21 mouse cellular contexts compared by ENCODE assay signal in the genomic region with DNA sequence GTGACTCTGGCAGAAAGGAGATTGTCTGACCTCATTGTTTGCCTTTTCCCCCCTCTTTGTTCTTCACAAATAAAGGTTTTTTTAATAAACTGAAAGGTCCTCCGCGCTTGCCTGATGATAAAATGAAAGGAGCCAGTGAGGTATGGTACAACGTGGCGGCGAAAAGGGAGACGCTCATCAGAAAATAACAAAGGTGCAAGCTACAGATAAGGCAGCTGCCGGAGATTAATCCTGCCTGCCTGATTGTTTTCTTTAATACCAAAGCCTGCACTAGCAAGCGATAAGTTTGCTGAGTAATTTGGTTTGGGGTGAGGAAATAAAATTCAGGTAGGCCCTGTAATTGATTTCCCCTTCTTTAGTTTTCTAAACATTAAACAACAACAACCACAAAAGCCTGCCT.
DNase-seq lines count a peak whose midpoint lies in the region; ATAC-seq and TF ChIP-seq lines count a peak whose summit lies in the region.
"Had no signal": no experiment of that assay in that cellular context is flagged by ENCODE, and none has a peak within 500 bp of the region (broad histone marks: within the 10 kb centered on the region; RNA-seq: fewer than 3 reads in every experiment).

No protein-coding gene starts in this region.

- no peaks in the 10 kb centered on the region for H3K9me3 ChIP-seq in heart, embryonic 12.5 days (replicated peaks)
- no peaks in the 10 kb centered on the region for H3K9me3 ChIP-seq in liver, embryonic 12.5 days (replicated peaks)
- H3K9me3 ChIP-seq in liver, embryonic 14.5 days (ENCODE audit: control insufficient read depth, low read length) = no peaks in the 10 kb centered on the region
- no peaks in the 10 kb centered on the region for H3K9me3 ChIP-seq in midbrain, postnatal 0 days (ENCODE audit: low read length)

- no peaks in the 10 kb centered on the region for H3K36me3 ChIP-seq in heart, embryonic 12.5 days
- no peaks in the 10 kb centered on the region for H3K36me3 ChIP-seq in liver, embryonic 12.5 days
- no peaks in the 10 kb centered on the region for H3K36me3 ChIP-seq in liver, embryonic 14.5 days (replicated peaks; ENCODE audit: control insufficient read depth, insufficient read depth, low read depth)
- no peaks in the 10 kb centered on the region for H3K36me3 ChIP-seq in midbrain, postnatal 0 days (ENCODE audit: insufficient read depth, low read length)

- 0 out of 2 replicates have a peak, but pooled peaks cover 4% of the 10 kb centered on the region for H3K27me3 ChIP-seq in heart, embryonic 12.5 days (replicated peaks)
- 0 out of 2 replicates have a peak, but pooled peaks cover 3% of the 10 kb centered on the region for H3K27me3 ChIP-seq in liver, embryonic 12.5 days (replicated peaks)
- no peaks in the 10 kb centered on the region for H3K27me3 ChIP-seq in liver, embryonic 14.5 days (ENCODE audit: control insufficient read depth, insufficient read depth, low read length)
- H3K27me3 ChIP-seq in midbrain, postnatal 0 days (ENCODE audit: insufficient read depth, low read length) = no peaks in the 10 kb centered on the region
- H3K27me3 ChIP-seq: Patski had no signal

- no peak for DNase-seq in heart, postnatal 36 days
- no peak for DNase-seq in liver
- peak in 1 of 3 experiments; percentile 4 for DNase-seq in liver, embryonic 14.5 days (ENCODE audit: low read depth in 3 of 3, low spot score in 3 of 3)
- no peak for DNase-seq in midbrain, postnatal 0 days (ENCODE audit: low spot score)
- DNase-seq in layer of hippocampus, postnatal 10 days (ENCODE audit: low spot score in 2 of 2) = no peak
- DNase-seq in lung, adult 2 months = no peak
- DNase-seq: adrenal gland, postnatal 14 days; cerebellum, adult 8-10 months; gastrocnemius, postnatal 36 days; kidney, adult 11 months; lung, adult 18-20 months; lung, postnatal 36 days; thymus, postnatal 4 days had no signal

- WGBS in heart, embryonic 12.5 days = 25% methylated on average over 8 of the region's 8 CpGs
- 18% methylated on average over 8 of the region's 8 CpGs for WGBS in liver, embryonic 12.5 days (ENCODE audit: insufficient replicate concordance)
- WGBS in liver, embryonic 14.5 days (ENCODE audit: insufficient replicate concordance) = 21% methylated on average over 8 of the region's 8 CpGs
- 28% methylated on average over 8 of the region's 8 CpGs for WGBS in midbrain, postnatal 0 days
- 31% methylated on average over 8 of the region's 8 CpGs for WGBS in lung, adult 2 months

- TF ChIP-seq EP300 in liver, embryonic 14.5 days (IDR thresholded peaks at IDR 0.05; ENCODE audit: low read depth) = peak; percentile 49

- peak overlapping the region; percentile 25; the same call in 1 of the 2 replicates for H3K4me2 ChIP-seq in heart, embryonic 12.5 days
- H3K4me2 ChIP-seq in liver, embryonic 12.5 days = 0 out of 2 replicates have a peak overlapping the region, but pooled peaks have one; percentile 13
- no peak overlapping the region for H3K4me2 ChIP-seq in liver, embryonic 14.5 days (ENCODE audit: low read depth)
- no peak overlapping the region for H3K4me2 ChIP-seq in midbrain, postnatal 0 days (ENCODE audit: low read depth, low read length, poor library complexity, severe bottlenecking)
- H3K4me2 ChIP-seq: heart, embryonic 11.5 days had no signal

- no peak for TF ChIP-seq CTCF in liver, embryonic 14.5 days (IDR thresholded peaks at IDR 0.05; ENCODE audit: low read depth)
- TF ChIP-seq CTCF in midbrain, postnatal 0 days (IDR thresholded peaks at IDR 0.05) = no peak
- no peak for TF ChIP-seq CTCF in lung, adult 2 months (IDR thresholded peaks at IDR 0.05; ENCODE audit: insufficient read depth, low read length)

- peaks cover 24% of the 10 kb centered on the region for H3K4me1 ChIP-seq in heart, embryonic 12.5 days (replicated peaks)
- peaks cover 11% of the 10 kb centered on the region for H3K4me1 ChIP-seq in liver, embryonic 12.5 days
- 0 out of 4 replicates have a peak, but pooled peaks cover 0 to 2% of the 10 kb centered on the region in 2 experiments for H3K4me1 ChIP-seq in liver, embryonic 14.5 days (replicated peaks; ENCODE audit: control insufficient read depth in 2 of 2, insufficient read depth in 2 of 2, low read length in 1 of 2)
- no peaks in the 10 kb centered on the region for H3K4me1 ChIP-seq in midbrain, postnatal 0 days (ENCODE audit: insufficient read depth, low read length)
- no peaks in the 10 kb centered on the region for H3K4me1 ChIP-seq in lung, adult 2 months (ENCODE audit: control insufficient read depth, insufficient read depth, low read length)

- no peak overlapping the region for H3K27ac ChIP-seq in heart, embryonic 12.5 days (ENCODE audit: poor library complexity, severe bottlenecking)
- no peak overlapping the region for H3K27ac ChIP-seq in liver, embryonic 12.5 days
- H3K27ac ChIP-seq in liver, embryonic 14.5 days = no peak overlapping the region
- 0 out of 2 replicates have a peak overlapping the region, but pooled peaks have one; percentile 18 for H3K27ac ChIP-seq in midbrain, postnatal 0 days (ENCODE audit: low read depth, low read length)
- H3K27ac ChIP-seq: kidney, postnatal 0 days; layer of hippocampus, adult 2 months; left cerebral cortex, adult 2 months had no signal

- intact Hi-C loops in heart, postnatal 36 days (cut with DNase I) = no loop called here

- no peak overlapping the region for H3K9ac ChIP-seq in heart, embryonic 12.5 days
- H3K9ac ChIP-seq in liver, embryonic 12.5 days = no peak overlapping the region
- no peak overlapping the region for H3K9ac ChIP-seq in liver, embryonic 14.5 days (replicated peaks)
- no peak overlapping the region for H3K9ac ChIP-seq in midbrain, postnatal 0 days (replicated peaks; ENCODE audit: low read length, poor library complexity, severe bottlenecking)

- H3K4me3 ChIP-seq in heart, embryonic 12.5 days = no peak overlapping the region
- no peak overlapping the region for H3K4me3 ChIP-seq in liver, embryonic 12.5 days
- no peak overlapping the region for H3K4me3 ChIP-seq in liver, embryonic 14.5 days (ENCODE audit: insufficient read depth in 1 of 2, low read depth in 2 of 2, low read length in 2 of 2)
- no peak overlapping the region for H3K4me3 ChIP-seq in midbrain, postnatal 0 days (ENCODE audit: low read depth, low read length)
- no peak overlapping the region for H3K4me3 ChIP-seq in lung, adult 2 months (replicated peaks; ENCODE audit: extremely low read depth, low read depth, low read length)
- H3K4me3 ChIP-seq: layer of hippocampus, adult 2 months; left cerebral cortex, adult 2 months had no signal

- no peak for TF ChIP-seq POLR2A in lung, adult 2 months (IDR thresholded peaks at IDR 0.05; ENCODE audit: borderline replicate concordance, extremely low read depth, low read depth, low read length)

- ATAC-seq in heart, embryonic 12.5 days (ENCODE audit: insufficient number of reproducible peaks, low FRiP score) = no peak
- peak; percentile 46; the same call in 1 of the 2 replicates for ATAC-seq in liver, embryonic 12.5 days
- no peak for ATAC-seq in liver, embryonic 14.5 days (ENCODE audit: insufficient read depth)
- no peak for ATAC-seq in midbrain, postnatal 0 days (ENCODE audit: low FRiP score)
- ATAC-seq: activated CD4-positive, CD25-positive, alpha-beta regulatory T cell, adult 4 months; Patski had no signal

Comparison
In these comparisons a context has a peak if more than half of its experiments do, and no peak if none do; other contexts are left out.
1. H3K4me2 ChIP-seq: peak in heart, embryonic 12.5 days (single experiment) and liver, embryonic 12.5 days (single experiment); none in liver, embryonic 14.5 days (single experiment) and midbrain, postnatal 0 days (single experiment).